Comparison of ENCODE assay signal across 25 mouse cellular contexts in genomic region chr6:6265761-6266160, GRCm38 (mm10).
"Had no signal": no experiment of that assay in that cellular context is flagged by ENCODE, and none has a peak within 500 bp of the region (broad histone marks: within the 10 kb centered on the region; RNA-seq: fewer than 3 reads in every experiment).

No protein-coding gene starts in this region.

- H3K27ac ChIP-seq: heart, adult 2 months; heart, embryonic 13.5 days; heart, embryonic 15.5 days; hindbrain, embryonic 10.5 days; hindbrain, embryonic 12.5 days; hindbrain, embryonic 14.5 days; intestine, embryonic 15.5 days; layer of hippocampus, adult 2 months; left cerebral cortex, adult 2 months; liver, embryonic 13.5 days; liver, embryonic 15.5 days had no signal

- H3K4me3 ChIP-seq: heart, adult 2 months; heart, embryonic 13.5 days; heart, embryonic 15.5 days; hindbrain, embryonic 10.5 days; hindbrain, embryonic 12.5 days; intestine, embryonic 15.5 days; layer of hippocampus, adult 2 months; left cerebral cortex, adult 2 months; liver, embryonic 13.5 days; liver, embryonic 15.5 days had no signal

- H3K9ac ChIP-seq: heart, embryonic 13.5 days; heart, embryonic 15.5 days; hindbrain, embryonic 12.5 days; hindbrain, embryonic 14.5 days; intestine, embryonic 15.5 days; liver, embryonic 13.5 days; liver, embryonic 15.5 days had no signal

- H3K4me1 ChIP-seq: heart, embryonic 13.5 days; heart, embryonic 15.5 days; hindbrain, embryonic 10.5 days; hindbrain, embryonic 12.5 days; intestine, embryonic 15.5 days; liver, embryonic 13.5 days; liver, embryonic 15.5 days had no signal

- H3K27me3 ChIP-seq: heart, embryonic 13.5 days; heart, embryonic 15.5 days; hindbrain, embryonic 12.5 days; intestine, embryonic 15.5 days; liver, embryonic 13.5 days; liver, embryonic 15.5 days had no signal

- ATAC-seq: hindbrain, embryonic 16.5 days; inflammation-experienced regulatory T-cells, adult 6 months; intestine, embryonic 15.5 days; intestine, postnatal 0 days had no signal

- H3K36me3 ChIP-seq: heart, embryonic 13.5 days; heart, embryonic 15.5 days; hindbrain, embryonic 10.5 days; hindbrain, embryonic 12.5 days; intestine, embryonic 15.5 days; liver, embryonic 13.5 days; liver, embryonic 15.5 days had no signal

- H3K9me3 ChIP-seq: heart, embryonic 13.5 days; heart, embryonic 15.5 days; hindbrain, embryonic 10.5 days; hindbrain, embryonic 12.5 days; intestine, embryonic 15.5 days; liver, embryonic 13.5 days; liver, embryonic 15.5 days had no signal

- DNase-seq: gastrocnemius, postnatal 14 days; gastrocnemius, postnatal 36 days; heart, adult 2 months; heart, postnatal 4 days; kidney, adult 18-20 months; kidney, adult 8-10 months; kidney, postnatal 10 days; kidney, postnatal 25 days; kidney, postnatal 4 days; liver; liver, embryonic 13.5 days had no signal

- H3K4me2 ChIP-seq: heart, embryonic 11.5 days; heart, embryonic 13.5 days; heart, embryonic 15.5 days; hindbrain, embryonic 12.5 days; hindbrain, embryonic 14.5 days; intestine, embryonic 15.5 days; liver, embryonic 11.5 days; liver, embryonic 13.5 days; liver, embryonic 15.5 days had no signal
